ENCODE assay signal across 21 mouse cellular contexts in the genomic region with DNA sequence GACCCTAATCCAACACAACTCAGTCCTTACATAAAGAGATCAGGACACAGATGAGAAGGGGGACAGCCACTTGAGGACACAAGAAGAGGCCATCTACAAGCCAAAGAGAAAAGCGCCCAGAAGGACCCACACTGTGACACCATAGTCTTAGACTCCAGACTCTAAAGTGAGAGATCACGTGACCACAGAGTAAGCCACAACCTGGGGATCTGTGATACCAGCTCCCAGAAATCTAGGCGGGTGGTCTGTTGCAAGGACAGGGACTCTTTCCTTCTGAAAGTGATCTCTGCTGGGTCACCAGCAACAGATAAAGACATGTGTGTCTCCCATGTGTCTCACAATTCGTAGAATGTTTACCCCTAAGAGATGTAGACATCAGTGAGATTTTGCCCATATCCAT. TPM values are rescaled to one million over a fixed set of nuclear protein-coding genes. Genes with fewer than 3 reads are reported as not detected.
"Had no signal": no experiment of that assay in that cellular context is flagged by ENCODE, and none has a peak within 500 bp of the region (broad histone marks: within the 10 kb centered on the region; RNA-seq: fewer than 3 reads in every experiment).

No protein-coding gene starts in this region.

- H3K27ac ChIP-seq: intestine, embryonic 15.5 days; kidney, embryonic 15.5 days; midbrain, embryonic 10.5 days; midbrain, embryonic 13.5 days; stomach, postnatal 0 days had no signal

- H3K27me3 ChIP-seq: intestine, embryonic 15.5 days; kidney, embryonic 15.5 days; midbrain, embryonic 13.5 days had no signal

- DNase-seq: kidney, adult 11 months; kidney, adult 8-10 months; kidney, postnatal 10 days; kidney, postnatal 36 days; lung, adult 18-20 months; lung, postnatal 10 days; lung, postnatal 36 days; right cerebral cortex, postnatal 14 days; right cerebral cortex, postnatal 4 days; thymus, adult 2 months; thymus, postnatal 14 days; thymus, postnatal 4 days had no signal

- ATAC-seq: intestine, embryonic 15.5 days; midbrain, embryonic 13.5 days; midbrain, embryonic 16.5 days had no signal

- H3K4me3 ChIP-seq: intestine, embryonic 15.5 days; kidney, embryonic 15.5 days; lung, embryonic 15.5 days; midbrain, embryonic 10.5 days; midbrain, embryonic 13.5 days had no signal

- H3K9ac ChIP-seq: intestine, embryonic 15.5 days; kidney, embryonic 15.5 days; lung, embryonic 15.5 days; midbrain, embryonic 13.5 days had no signal

- H3K36me3 ChIP-seq: intestine, embryonic 15.5 days; kidney, embryonic 15.5 days; lung, embryonic 15.5 days; midbrain, embryonic 10.5 days; midbrain, embryonic 13.5 days had no signal

- H3K4me2 ChIP-seq: intestine, embryonic 15.5 days; kidney, embryonic 15.5 days; lung, embryonic 15.5 days; midbrain, embryonic 13.5 days had no signal

- H3K9me3 ChIP-seq: intestine, embryonic 15.5 days; kidney, embryonic 15.5 days; lung, embryonic 15.5 days; midbrain, embryonic 10.5 days; midbrain, embryonic 13.5 days had no signal

- H3K4me1 ChIP-seq: midbrain, embryonic 13.5 days had no signal

RNA-seq across cellular contexts. Expression of a gene that starts 58.0 kb away (rescaled TPM):
- total RNA-seq: megakaryocyte progenitor cell, adult 5-6 weeks; monocyte, adult 5-6 weeks had no signal
